Mouse (Mus musculus) T-helper 17 cell (primary cell): ENCODE results near the gene Clca3b.
"Not testable (repeated sequence)": the region's sequence is repeated elsewhere in the genome, so short reads cannot be mapped to it uniquely, and the experiment has no call there.

ENCODE experiments used
- in situ Hi-C, 2 experiments: fragments of 300-600 bp; cut with MboI, MseI; formaldehyde crosslinking; loops; 1 replicate in 1 of 2; 2 replicates in 1 of 2; pipeline ENCODE4 v1.15.1; 2025; ENCODE audit warnings: high pct_unique_total_duplicates in 2 of 2

Clca3b gene

DNA sequence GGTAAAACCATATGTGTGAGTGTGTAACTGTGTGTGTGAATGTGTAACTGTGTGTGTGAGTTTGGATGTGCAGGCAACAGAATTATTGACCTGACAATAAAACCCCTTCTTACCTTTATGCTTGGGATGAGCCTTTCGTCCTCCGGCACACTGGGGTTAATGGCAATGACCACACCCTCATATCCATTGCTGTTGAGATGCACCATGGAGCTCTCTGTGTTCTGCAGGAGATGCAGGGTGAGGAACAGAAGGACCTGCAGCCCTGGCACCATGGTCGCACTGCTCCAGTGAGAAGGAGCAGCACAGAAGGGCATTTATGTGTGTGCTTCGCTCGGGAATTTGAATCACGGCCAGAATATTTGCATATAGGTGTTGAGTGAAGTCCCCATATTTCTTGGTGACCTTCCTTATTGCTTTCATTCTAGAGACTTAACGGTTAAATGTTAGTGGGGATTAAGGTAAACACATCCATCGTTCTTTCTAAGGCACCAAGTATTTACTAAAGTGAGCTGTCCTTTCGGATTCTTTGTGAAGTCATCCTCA lies at the start of gene Clca3b:
Clca3b (minus strand) TSS at position 344 of the 543 bp plus-strand sequence.
- in situ Hi-C loops, result not testable (repeated sequence)

DNA sequence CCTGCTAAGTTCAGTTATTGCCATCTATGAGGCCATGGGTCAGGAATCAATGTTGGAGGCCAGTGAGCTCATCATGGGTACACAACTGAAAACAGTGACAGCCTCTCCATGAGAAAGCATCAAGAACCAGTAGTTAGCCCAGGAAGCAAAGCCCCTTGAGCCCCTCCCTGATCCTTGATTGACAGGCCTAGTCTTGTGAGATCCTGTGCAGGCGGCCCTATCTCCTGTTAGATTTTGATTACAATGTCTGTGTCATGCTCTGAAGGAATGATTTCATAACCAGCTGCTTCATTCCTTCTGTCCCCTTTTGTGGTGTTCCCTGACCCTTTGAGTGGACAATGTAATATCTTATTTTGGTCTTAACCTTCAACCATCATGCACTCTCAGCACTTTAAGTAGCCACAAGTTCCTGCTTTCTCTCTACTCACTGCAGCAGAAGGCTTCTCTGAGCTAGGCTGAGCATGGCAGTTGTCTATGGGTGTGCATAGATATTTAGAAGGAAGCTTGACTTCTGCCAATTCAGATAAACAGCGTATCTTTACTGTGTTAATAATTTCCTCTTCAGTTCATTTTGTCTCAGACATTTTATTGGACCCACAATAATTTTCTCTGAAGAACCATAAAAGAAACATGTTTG lies 48.0 kb upstream of the Clca3b start:
- in situ Hi-C loops, result no loop called here

DNA sequence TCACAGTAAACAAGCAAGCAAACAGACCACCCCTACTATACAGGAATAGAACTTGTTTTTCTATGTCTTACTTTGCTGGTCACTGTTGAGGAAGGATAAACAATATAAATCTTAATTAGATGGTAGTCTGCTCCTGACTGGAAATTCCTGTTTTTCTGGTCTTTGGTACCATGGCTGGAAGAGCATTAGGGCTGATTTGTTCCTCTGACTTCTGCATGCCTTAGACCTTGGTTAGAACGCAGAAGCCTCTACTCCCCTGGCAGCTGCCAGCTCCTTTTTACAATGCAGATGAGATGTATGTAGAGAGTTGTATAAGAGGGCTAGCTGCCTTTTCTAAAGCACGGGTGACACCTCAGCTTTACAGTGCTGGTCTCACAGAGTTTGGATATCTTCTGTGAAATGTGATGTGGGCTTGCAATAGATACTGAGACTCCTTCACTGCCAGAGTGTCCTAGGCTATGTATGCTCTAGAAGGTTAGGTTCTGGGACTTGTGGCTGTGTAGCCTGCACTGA lies 41.1 kb upstream of the Clca3b start:
- in situ Hi-C loops, result loop anchor here in 1 of 2 experiments (5.0 kb wide), 1 partner anchor 352 kb away; no protein-coding TSS in a partner anchor

DNA sequence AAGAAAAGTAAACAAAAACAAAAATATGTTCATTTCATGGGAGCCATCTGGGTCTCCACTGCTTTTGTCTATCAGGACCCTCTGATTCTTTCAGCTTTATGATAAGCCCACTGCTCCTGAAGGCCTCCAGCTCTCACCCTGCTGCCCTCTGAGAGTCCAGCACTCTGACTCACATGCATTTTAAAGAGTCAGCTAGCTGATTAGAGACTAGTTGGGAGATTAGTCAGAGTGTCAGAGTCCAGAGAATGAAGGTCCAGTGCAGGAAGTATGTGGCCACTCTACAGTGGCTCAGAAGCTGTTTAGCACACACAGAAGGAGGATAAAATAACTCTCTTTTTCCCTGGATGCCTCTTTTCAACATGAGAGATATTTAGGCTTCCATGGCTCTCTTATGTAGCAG lies 37.8 kb upstream of the Clca3b start:
- in situ Hi-C loops, result loop anchor here in 1 of 2 experiments (5.0 kb wide), 1 partner anchor 115 kb away; no protein-coding TSS in a partner anchor

DNA sequence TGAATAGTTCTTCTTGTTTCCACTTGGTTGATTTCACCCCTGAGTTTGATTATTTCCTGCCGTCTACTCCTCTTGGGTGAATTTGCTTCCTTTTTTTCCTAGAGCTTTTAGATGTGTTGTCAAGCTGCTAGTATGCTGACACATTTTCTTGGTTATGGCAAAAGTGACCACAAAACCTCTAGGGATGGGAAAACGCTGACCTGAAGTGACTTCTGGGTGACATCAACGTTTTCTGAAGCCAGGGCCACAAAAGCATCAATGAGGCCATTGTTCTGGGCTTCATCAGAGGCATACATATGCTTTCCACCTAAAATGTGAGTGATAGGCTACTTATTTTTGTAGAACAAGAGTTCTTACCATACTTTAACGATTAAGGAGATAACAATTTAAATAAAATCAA lies 22.9 kb upstream of the Clca3b start:
- in situ Hi-C loops, result not testable (repeated sequence)

DNA sequence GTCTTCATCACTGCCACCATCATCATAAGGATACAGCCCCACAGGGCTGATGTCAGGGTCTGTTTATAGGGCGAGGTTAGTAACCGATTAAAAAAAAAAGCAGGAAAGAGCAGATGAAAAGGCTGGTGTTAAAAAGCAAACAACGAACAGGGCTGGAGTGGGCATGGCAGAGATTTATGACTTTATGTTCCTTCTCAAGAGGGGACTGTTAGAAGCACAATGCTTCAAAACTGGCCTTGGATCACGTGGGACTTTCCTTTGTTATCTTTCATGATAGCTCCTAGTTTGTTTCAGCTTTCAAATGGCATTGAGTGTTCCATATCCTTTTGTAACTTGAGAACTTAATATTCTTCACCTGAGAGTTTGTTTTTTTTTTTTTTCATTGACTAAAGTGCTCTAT lies 427 bp upstream of the Clca3b start:
- in situ Hi-C loops, result no loop called here

DNA sequence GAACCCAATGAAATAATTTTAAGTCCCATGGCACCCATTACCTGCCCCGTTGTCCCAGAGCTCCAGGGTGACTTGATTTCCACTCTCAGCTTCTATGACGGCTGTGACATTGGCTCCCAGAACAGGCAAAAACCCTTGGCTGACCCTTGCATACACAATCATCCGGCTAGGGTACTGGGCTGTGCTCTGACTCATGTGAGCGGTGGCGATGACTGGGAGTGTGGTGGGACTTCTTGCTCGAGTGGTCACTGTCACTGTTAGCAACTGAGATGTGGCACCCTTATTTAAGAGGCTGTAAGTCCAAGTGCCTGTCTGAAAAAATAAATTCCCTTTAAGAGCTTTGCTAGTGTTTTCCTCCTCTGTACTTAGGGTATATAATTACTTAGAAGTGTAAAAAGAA lies 21.9 kb downstream of the Clca3b start:
- in situ Hi-C loops, result no loop called here

DNA sequence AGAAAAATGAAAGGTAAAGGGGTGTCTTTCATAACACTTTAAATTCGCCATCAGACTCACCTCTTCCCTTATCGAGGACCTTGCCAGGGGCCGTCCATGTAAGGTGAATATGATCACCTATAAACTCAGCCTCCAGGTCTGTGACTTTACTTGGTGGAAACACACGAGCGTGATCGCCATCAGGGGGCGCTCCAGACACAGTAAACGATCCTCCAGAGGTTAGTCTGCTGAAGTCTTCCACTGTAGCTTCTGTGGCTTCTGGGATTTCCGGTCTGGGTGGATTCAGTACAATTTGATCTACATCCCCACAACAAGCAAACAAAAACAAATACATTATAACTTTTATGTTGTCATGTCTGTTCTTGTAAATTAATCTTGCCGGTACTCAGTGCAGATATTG lies 24.0 kb downstream of the Clca3b start:
- in situ Hi-C loops, result no loop called here

DNA sequence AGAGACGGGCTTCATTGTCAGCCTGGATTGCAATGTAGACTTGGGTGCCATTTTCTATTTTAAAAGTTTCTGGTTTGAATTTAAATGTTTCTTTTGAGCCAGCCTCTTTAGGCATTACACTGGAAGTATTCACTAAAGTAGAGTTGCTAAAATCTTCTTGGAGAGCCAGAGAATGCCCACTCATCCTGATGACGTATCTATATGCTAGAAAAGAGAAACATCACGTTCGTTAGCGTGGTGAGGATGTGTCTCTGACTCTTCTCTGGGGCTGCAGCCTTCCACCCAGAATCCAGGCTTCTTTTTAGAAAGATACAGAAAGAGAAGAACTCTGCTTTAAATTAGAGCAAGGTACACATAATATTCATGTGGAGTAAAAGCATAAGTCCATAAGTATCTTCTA lies 25.8 kb downstream of the Clca3b start:
- in situ Hi-C loops, result loop anchor here in 1 of 2 experiments (5.0 kb wide), 1 partner anchor 309 kb away; no protein-coding TSS in a partner anchor

DNA sequence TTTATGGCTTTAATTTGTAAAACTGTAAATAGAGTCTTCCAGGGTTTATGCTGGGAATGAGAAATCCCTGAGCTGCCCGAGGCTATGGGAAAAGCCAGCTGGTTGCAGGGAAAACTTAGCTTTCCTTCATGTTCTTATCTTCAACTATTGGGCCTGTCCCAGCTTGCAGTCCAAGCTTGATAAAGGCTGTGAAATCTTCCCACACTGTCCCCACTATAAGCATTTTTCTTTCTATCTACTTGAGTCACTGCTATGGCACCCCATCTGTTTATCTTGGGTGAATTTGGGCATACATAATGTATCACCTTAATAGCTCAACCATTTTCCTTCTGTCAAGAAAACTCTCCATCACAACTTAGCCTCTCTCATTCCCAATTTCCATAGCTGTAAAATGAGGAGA lies 28.5 kb downstream of the Clca3b start:
- in situ Hi-C loops, result loop anchor here in 1 of 2 experiments (5.0 kb wide), 1 partner anchor 312 kb away; no protein-coding TSS in a partner anchor

DNA sequence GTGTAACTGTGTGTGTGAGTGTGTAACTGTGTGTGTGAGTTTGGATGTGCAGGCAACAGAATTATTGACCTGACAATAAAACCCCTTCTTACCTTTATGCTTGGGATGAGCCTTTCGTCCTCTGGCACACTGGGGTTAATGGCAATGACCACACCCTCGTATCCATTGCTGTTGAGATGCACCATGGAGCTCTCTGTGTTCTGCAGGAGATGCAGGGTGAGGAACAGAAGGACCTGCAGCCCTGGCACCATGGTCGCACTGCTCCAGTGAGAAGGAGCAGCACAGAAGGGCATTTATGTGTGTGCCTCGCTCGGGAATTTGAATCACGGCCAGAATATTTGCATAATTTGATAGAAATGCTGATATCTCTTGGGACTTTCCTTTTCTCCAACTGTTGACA lies 29.9 kb downstream of the Clca3b start, which contains the start of gene Clca3a2:
Clca3a2 (minus strand) TSS at position 276 of the 400 bp plus-strand sequence.
- in situ Hi-C loops, result not testable (repeated sequence)

DNA sequence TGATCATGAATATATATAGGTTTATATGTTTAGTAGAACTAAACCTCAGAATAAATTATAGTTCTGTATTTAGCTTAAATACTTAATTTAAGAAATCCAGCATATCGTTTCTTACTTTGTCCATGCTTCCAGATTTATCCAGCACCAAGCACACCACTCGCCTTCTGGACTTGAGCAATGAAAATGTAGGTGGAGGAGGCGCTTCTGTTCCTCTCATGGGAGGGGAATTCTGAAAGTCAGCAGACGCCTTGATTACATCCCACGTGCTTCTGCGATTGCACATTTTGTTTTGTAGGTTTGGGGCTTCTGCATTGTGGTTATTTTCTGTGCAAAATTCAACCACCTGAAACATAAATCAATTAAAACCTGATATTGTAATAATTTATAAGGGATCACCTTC lies 35.8 kb downstream of the Clca3b start:
- in situ Hi-C loops, result not testable (repeated sequence)

DNA sequence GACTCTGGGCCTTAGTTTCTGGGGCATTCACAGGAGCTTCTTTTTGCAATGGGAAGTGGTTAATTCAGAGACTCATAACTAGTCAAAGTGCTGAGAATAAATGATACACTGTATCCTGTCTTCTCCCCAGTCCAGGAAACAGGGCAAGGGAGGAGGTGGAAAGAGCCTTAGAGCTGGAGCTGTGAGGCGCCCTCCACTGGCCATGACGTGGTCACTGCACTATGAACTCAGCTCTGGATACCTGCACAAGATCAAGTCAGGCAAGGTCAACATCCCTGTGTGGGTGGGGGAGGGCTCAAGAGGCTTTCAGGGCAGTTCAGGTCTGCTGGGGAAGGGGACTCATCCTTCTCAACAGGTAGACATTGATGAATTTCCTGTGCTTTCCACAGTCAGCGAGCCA lies 37.3 kb downstream of the Clca3b start:
- in situ Hi-C loops, result no loop called here

DNA sequence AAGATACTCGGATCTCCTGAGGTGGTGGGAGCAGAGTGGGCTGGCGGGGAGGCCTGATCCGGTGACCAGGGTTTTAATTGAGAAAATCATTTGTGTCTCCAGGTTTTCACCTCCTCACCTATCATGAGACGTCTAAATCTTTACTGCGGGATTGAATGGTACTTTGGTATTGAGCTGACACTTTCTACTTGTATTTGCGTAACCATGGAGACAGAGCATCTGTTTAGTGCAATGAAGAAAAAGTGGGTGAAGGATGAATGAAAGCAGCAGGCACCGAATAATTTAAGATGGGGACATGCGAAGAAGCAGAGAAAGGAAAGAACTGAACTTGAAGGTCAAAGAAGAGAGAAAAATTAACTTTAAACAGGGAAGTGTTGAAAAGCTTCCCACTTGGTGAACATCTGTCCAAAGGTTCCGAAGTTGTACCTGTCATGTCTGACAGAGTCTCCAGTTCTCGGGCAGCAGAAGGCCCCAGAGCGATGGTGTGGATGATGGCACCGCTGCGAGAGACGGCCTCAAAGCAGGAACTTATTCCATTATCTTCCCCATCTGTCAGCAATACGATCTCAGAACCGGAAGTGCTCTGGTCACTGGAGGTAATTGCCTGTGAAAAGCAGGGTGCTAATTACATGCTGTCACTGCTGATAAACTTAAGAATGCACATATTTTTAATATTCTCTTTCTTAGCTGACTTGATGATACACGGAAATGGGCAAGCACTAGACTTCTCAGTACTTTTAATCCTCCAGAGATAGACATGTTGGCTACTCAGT lies 40.8 kb downstream of the Clca3b start:
- in situ Hi-C loops, result loop anchor here in 1 of 2 experiments (5.0 kb wide), 1 partner anchor 61 kb away; no protein-coding TSS in a partner anchor

DNA sequence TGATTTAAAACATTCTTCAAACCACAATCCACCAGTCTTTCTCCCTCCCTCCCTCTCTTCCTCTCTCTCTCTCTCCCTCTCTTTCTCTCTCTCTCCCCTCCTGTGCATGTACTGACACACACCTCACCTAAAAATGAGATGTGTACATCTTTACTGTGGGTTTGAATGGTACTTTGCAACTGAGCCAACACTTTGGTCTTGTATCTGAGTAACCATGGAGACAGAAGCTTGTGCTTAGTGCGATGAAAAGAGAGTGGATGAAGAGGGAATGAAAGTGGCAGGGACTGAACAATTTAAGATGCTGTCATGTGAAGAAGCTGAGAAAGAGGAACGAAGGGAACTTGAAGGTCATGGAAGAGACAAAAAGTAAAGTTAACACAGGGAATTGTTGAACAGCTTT lies 42.5 kb downstream of the Clca3b start:
- in situ Hi-C loops, result loop anchor here in 1 of 2 experiments (5.0 kb wide), 1 partner anchor 59 kb away; no protein-coding TSS in a partner anchor

DNA sequence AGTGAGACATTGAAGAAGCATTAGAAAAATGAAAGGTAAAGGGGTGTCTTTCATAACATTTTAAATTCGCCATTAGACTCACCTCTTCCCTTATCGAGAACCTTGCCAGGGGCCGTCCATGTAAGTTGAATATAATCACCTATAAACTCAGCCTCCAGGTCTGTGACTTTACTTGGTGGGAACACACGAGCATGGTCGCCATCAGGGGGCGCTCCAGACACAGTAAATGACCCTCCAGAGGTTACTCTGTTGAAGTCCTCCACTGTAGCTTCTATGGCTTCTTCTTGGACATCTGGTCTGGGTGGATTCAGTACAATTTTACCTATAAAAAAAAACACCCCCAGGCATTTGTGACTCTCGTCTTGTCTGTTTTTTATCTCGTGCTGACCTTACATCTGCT lies 47.3 kb downstream of the Clca3b start:
- in situ Hi-C loops, result no loop called here

DNA sequence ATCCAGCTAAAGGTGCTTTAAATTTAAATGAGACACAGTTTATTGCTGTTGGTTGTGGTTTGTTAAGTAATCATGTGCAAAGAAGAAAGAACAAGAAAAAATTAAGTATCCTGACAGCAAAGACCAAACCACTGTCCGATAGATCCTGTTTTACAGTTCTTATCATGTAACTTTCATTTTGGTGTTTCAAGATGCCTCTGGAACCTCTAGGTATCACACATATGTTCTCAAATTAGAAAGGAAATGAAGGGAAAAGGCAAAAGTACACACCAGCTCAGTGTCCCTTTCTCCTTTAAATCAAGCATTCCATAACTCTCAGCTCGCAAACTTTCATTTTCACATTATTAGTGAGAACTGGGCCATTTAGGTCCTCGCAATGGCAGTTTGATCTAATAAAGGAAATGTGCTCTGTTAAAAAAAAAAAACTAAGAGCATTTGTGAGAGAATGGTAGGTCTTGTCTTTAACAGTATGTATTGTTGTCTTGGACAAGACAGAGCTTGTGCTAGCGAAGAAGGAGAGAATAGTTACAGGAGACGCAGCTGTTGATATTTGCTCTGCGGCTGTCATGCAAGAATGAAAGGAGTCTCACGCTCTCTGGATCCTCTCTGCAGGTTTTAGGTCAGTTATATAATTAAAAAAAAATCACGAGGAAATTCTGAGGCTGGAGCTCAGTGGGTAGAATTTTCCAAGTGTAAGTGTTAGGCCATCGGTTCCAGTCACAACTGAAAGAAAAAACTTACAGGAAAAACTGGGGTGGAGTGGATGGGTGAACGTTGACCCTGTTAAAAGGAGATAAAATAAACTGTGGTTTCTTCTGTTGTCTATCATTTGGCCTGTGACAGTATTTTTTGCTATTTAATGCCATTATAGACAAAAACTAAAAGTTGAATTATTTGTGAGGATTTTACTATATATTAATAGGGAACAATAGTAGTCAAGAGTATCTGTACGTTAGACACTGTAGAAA lies 63.7 kb downstream of the Clca3b start:
- in situ Hi-C loops, result no loop called here
